Mouse (Mus musculus) MEL-GATA-1-ER (cell line): Measurements from ENCODE around the gene Ctsd.
A peak's percentile ranks its signal among the peaks of the same experiment; 100 is the strongest.

Experiments
- DNase-seq: peaks from one replicate; pipeline ENCODE4 v3.0.0-alpha.2; 2012; ENCODE audit warnings: low read depth; ENCODE audit errors: extremely low read depth

Gene Ctsd

GRCm38 (mm10) chr7:142400112-142400749, 12.4 kb upstream of the Ctsd start:
- no peak for DNase-seq

GRCm38 (mm10) chr7:142399250-142399649, 11.4 kb upstream of the Ctsd start:
- peak; percentile 75 for DNase-seq

GRCm38 (mm10) chr7:142398052-142398451, 10.2 kb upstream of the Ctsd start:
- no peak for DNase-seq

- no peak for DNase-seq
These were observed 8.8 kb upstream of the Ctsd start for GRCm38 (mm10) chr7:142396611-142397010.

GRCm38 (mm10) chr7:142395472-142395871, 7.6 kb upstream of the Ctsd start:
- no peak for DNase-seq

- DNase-seq, result peak; percentile 58
These were observed 6.7 kb upstream of the Ctsd start for GRCm38 (mm10) chr7:142394261-142395190.

- DNase-seq, result no peak
These were observed 5.4 kb upstream of the Ctsd start for GRCm38 (mm10) chr7:142393191-142393590.

- DNase-seq, result no peak
These were observed 3.8 kb upstream of the Ctsd start for GRCm38 (mm10) chr7:142391609-142392008.

- no peak for DNase-seq
These were observed 3.3 kb upstream of the Ctsd start for GRCm38 (mm10) chr7:142391108-142391507.

- no peak for DNase-seq
These were observed 2.3 kb upstream of the Ctsd start for GRCm38 (mm10) chr7:142389961-142390650.

- DNase-seq, result no peak
These were observed 902 bp upstream of the Ctsd start for GRCm38 (mm10) chr7:142388740-142389139.

- no peak for DNase-seq
These were observed 360 bp upstream of the Ctsd start for GRCm38 (mm10) chr7:142388198-142388597.

GRCm38 (mm10) chr7:142386621-142387201, 1.1 kb downstream of the Ctsd start:
- no peak for DNase-seq

GRCm38 (mm10) chr7:142385742-142386403, 2.0 kb downstream of the Ctsd start:
- no peak for DNase-seq

GRCm38 (mm10) chr7:142384306-142384705, 3.5 kb downstream of the Ctsd start:
- no peak for DNase-seq

- no peak for DNase-seq
These were observed 5.3 kb downstream of the Ctsd start, which contains the start of gene Gm49369 for GRCm38 (mm10) chr7:142382567-142382966. Gm49369 (minus strand) TSS chr7:142382667.

- no peak for DNase-seq
These were observed 6.7 kb downstream of the Ctsd start for GRCm38 (mm10) chr7:142381175-142381574.

- DNase-seq, result no peak
These were observed 8.7 kb downstream of the Ctsd start for GRCm38 (mm10) chr7:142379186-142379585.

- DNase-seq, result peak; percentile 79
These were observed 10.5 kb downstream of the Ctsd start for GRCm38 (mm10) chr7:142377233-142377925.

- no peak for DNase-seq
These were observed 11.7 kb downstream of the Ctsd start for GRCm38 (mm10) chr7:142376096-142376495.
